Mouse (Mus musculus) layer of hippocampus, postnatal 10 days (tissue): ENCODE results near the gene Snx33. TPM values are rescaled to one million over a fixed set of nuclear protein-coding genes. Genes with fewer than 3 reads are reported as not detected.

Experiments used
- total RNA-seq, 2 experiments: library from RNA; stranded (reverse); gene quantifications; 2 replicates each; pipeline ENCODE4 v1.2.3; 2021

The Snx33 gene
- total RNA-seq, 2 experiments from 2014 or later: 4.8 to 5.3 TPM

Other genes starting within 250 kb of the Snx33 start
- 100 to 1,000 TPM; 285 to 307 TPM for gene Lingo1, start 131.9 kb downstream of the Snx33 start, total RNA-seq
- under 1 TPM in 1 of 2 experiments, not detected in 1; 0.34 TPM for gene Odf3l1, start 63.7 kb downstream of the Snx33 start, total RNA-seq
- gene Cspg4, start 63.3 kb downstream of the Snx33 start, total RNA-seq: 10 to 100 TPM; 37.0 to 37.5 TPM
- 10 to 100 TPM; 50.6 to 51.6 TPM for gene Imp3, start 9.1 kb upstream of the Snx33 start, total RNA-seq
- gene Snupn, start 22.5 kb upstream of the Snx33 start, total RNA-seq: 10 to 100 TPM; 18.6 to 18.7 TPM
- gene Ptpn9, start 66.6 kb upstream of the Snx33 start, total RNA-seq: 10 to 100 TPM; 35.3 TPM
- gene Sin3a, start 143.7 kb upstream of the Snx33 start, total RNA-seq: 10 to 100 TPM; 36.2 to 36.4 TPM
- 100 to 1,000 TPM; 138 to 140 TPM for gene Man2c1, start 202.3 kb upstream of the Snx33 start, total RNA-seq
- gene Neil1, start 219.9 kb upstream of the Snx33 start, total RNA-seq: 1 to 10 TPM; 7.8 to 8.1 TPM
- gene Commd4, start 230.0 kb upstream of the Snx33 start, total RNA-seq: 10 to 100 TPM; 77.8 to 98.0 TPM